In the genomic region with DNA sequence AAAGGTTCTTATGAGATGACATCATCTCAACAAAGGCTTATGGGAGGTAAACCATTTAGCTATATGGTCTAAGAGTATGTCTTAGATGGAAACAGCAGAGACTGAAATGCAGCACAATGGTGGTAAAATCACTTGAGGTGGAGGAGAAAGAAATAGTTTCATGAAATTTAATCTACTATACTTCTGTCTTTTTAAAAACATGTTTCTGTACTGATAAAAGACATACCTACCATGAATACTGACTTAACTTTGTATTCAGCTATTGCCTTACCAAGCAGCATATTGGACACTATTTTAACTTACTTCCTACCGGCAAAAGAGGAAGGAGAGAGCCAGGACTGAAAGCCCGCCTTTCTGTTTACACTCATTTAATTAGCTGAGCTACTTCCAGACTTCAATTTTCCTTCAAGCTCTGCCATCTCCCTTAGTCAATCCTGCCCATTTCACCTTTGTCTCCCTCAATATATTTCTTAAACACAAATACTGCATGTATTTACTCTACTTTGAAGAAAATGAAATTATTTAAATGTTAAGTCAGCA, we compare ENCODE assay signal across 23 mouse cellular contexts. TPM values are rescaled to one million over a fixed set of nuclear protein-coding genes. Genes with fewer than 3 reads are reported as not detected.
DNase-seq lines count a peak whose midpoint lies in the region; TF ChIP-seq lines count a peak whose summit lies in the region.
"Had no signal": no experiment of that assay in that cellular context is flagged by ENCODE, and none has a peak within 500 bp of the region (broad histone marks: within the 10 kb centered on the region; RNA-seq: fewer than 3 reads in every experiment).

No protein-coding gene starts in this region.

- no peak for TF ChIP-seq RAD21 in MEL (IDR thresholded peaks at IDR 0.05; ENCODE audit: low read depth, low read length)

- peak overlapping the region; percentile 56 for H3K9ac ChIP-seq in MEL (ENCODE audit: control insufficient read depth, low read depth, low read length, poor library complexity, severe bottlenecking)
- H3K9ac ChIP-seq: forebrain, embryonic 13.5 days; heart, embryonic 13.5 days; hindbrain, embryonic 12.5 days; hindbrain, embryonic 15.5 days had no signal

- no peak for DNase-seq in gastrocnemius, adult 2 months
- DNase-seq in gastrocnemius, adult 18-20 months (ENCODE audit: low spot score): no peak
- DNase-seq in MEL (ENCODE audit: low read depth, low spot score): peak; percentile 75
- peak; percentile 25 for DNase-seq in splenic B cell, adult 2 months (ENCODE audit: low read depth, low spot score)
- no peak for DNase-seq in cerebellum, adult 18-20 months
- no peak for DNase-seq in cerebellum, postnatal 4 days (ENCODE audit: low spot score in 2 of 2)
- DNase-seq in B cell, adult 2 months: no peak
- DNase-seq: adrenal gland, adult 2 months; adrenal gland, postnatal 14 days; cerebellum, adult 11-12 months; cerebellum, adult 9-10 months; cerebellum, postnatal 25 days; gastrocnemius, postnatal 25 days; heart, adult 2 months; heart, postnatal 14 days; heart, postnatal 4 days had no signal

- no peak overlapping the region for H3K27ac ChIP-seq in gastrocnemius, adult 2 months
- H3K27ac ChIP-seq in MEL (ENCODE audit: control insufficient read depth, low read depth, low read length): peak overlapping the region; percentile 69
- peak overlapping the region; percentile 36; the same call in 1 of the 2 replicates for H3K27ac ChIP-seq in macrophage
- H3K27ac ChIP-seq: forebrain, embryonic 10.5 days; forebrain, embryonic 13.5 days; heart, adult 2 months; heart, embryonic 10.5 days; heart, embryonic 13.5 days; hindbrain, embryonic 12.5 days; hindbrain, embryonic 15.5 days had no signal

- peaks cover 0 to 26% of the 10 kb centered on the region in 2 experiments; a peak in 2 of 4 replicates for H3K36me3 ChIP-seq in MEL (ENCODE audit: control insufficient read depth in 1 of 2, insufficient read depth in 2 of 2, low read length in 2 of 2)
- H3K36me3 ChIP-seq in macrophage (ENCODE audit: inconsistent target): no peaks in the 10 kb centered on the region
- peaks cover 20% of the 10 kb centered on the region for H3K36me3 ChIP-seq in splenic B cell, adult 2 months (ENCODE audit: control insufficient read depth, insufficient read depth, low read length, poor library complexity, severe bottlenecking)
- H3K36me3 ChIP-seq: heart, embryonic 10.5 days; hindbrain, embryonic 12.5 days had no signal

- H3K27me3 ChIP-seq in MEL (ENCODE audit: control insufficient read depth in 1 of 2, insufficient read depth in 2 of 2, low read length in 2 of 2): no peaks in the 10 kb centered on the region
- H3K27me3 ChIP-seq in splenic B cell, adult 2 months (ENCODE audit: control insufficient read depth, insufficient read depth, low read length, poor library complexity, severe bottlenecking): no peaks in the 10 kb centered on the region
- H3K27me3 ChIP-seq: forebrain, embryonic 13.5 days; heart, embryonic 13.5 days; hindbrain, embryonic 12.5 days; hindbrain, embryonic 15.5 days had no signal

- no peaks in the 10 kb centered on the region for H3K79me2 ChIP-seq in MEL (ENCODE audit: control insufficient read depth, insufficient read depth, low read length, poor library complexity)
- H3K79me2 ChIP-seq in macrophage (ENCODE audit: inconsistent target): no peaks in the 10 kb centered on the region

- TF ChIP-seq EP300 in MEL (IDR thresholded peaks at IDR 0.05; ENCODE audit: low read depth in 1 of 2, low read length in 2 of 2): peak in 1 of 2 experiments; percentile 39; a peak in 1 of 4 replicates

- H3K4me1 ChIP-seq in MEL (ENCODE audit: control insufficient read depth in 1 of 2, insufficient read depth in 2 of 2, low read length in 2 of 2): peaks cover 13 to 29% of the 10 kb centered on the region in 2 experiments

- intact Hi-C loops in gastrocnemius, adult 2 months (cut with DNase I): no loop called here

- TF ChIP-seq POLR2A in MEL (IDR thresholded peaks at IDR 0.05; ENCODE audit: control insufficient read depth in 1 of 2, insufficient read depth in 1 of 2, low read depth in 1 of 2, low read length in 2 of 2, poor library complexity in 1 of 2): no peak

- 0 out of 2 replicates have a peak overlapping the region, but pooled peaks have one; percentile 15 for H3K4me3 ChIP-seq in gastrocnemius, adult 2 months
- peak overlapping the region; percentile 48 to 49 for H3K4me3 ChIP-seq in MEL (ENCODE audit: control insufficient read depth in 1 of 2, insufficient read depth in 1 of 2, low read depth in 2 of 2, low read length in 2 of 2)
- H3K4me3 ChIP-seq in macrophage (ENCODE audit: inconsistent target): no peak overlapping the region
- H3K4me3 ChIP-seq: forebrain, embryonic 10.5 days; forebrain, embryonic 13.5 days; heart, adult 2 months; heart, embryonic 10.5 days; heart, embryonic 13.5 days; hindbrain, embryonic 12.5 days; hindbrain, embryonic 15.5 days had no signal

- TF ChIP-seq CTCF in gastrocnemius, adult 2 months (IDR thresholded peaks at IDR 0.05): no peak
- no peak for TF ChIP-seq CTCF in MEL (IDR thresholded peaks at IDR 0.05 in 2 of 3, conservative IDR thresholded peaks at IDR 0.05 in 1 of 3; ENCODE audit: control insufficient read depth in 1 of 3, insufficient read depth in 1 of 3, low read depth in 2 of 3, low read length in 3 of 3, poor library complexity in 1 of 3, severe bottlenecking in 1 of 3)

- H3K9me3 ChIP-seq in MEL (replicated peaks; ENCODE audit: insufficient read depth, low read length): no peaks in the 10 kb centered on the region
- H3K9me3 ChIP-seq: forebrain, embryonic 10.5 days; forebrain, embryonic 13.5 days; heart, embryonic 10.5 days; heart, embryonic 13.5 days; hindbrain, embryonic 12.5 days; hindbrain, embryonic 15.5 days had no signal

- 5% methylated on average over 2 of the region's 2 CpGs for WGBS in macrophage (ENCODE audit: missing documents)

TF ChIP-seq in MEL, 35 proteins besides CTCF, POLR2A, EP300 and RAD21:
- peak; percentile 40; the same call in 1 of the 2 replicates for TF ChIP-seq SIN3A (IDR thresholded peaks at IDR 0.05; ENCODE audit: low read length)
- TF ChIP-seq ZKSCAN1 (IDR thresholded peaks at IDR 0.05; ENCODE audit: low read depth, low read length): no peak
- no peak for TF ChIP-seq RCOR1 (IDR thresholded peaks at IDR 0.05; ENCODE audit: low read depth, low read length)
- no peak for TF ChIP-seq KAT2A (conservative IDR thresholded peaks at IDR 0.05; ENCODE audit: low read depth, low read length)
- no peak for TF ChIP-seq MAFK (IDR thresholded peaks at IDR 0.05; ENCODE audit: borderline replicate concordance, low read depth, low read length)
- no peak for TF ChIP-seq ZNF384 (IDR thresholded peaks at IDR 0.05; ENCODE audit: low read depth, low read length)
- TF ChIP-seq POLR2AphosphoS5 (IDR thresholded peaks at IDR 0.05; ENCODE audit: borderline replicate concordance, low read depth, low read length): no peak
- 0 out of 2 replicates have a peak, but pooled peaks have one; percentile 6 for TF ChIP-seq TAL1 (IDR thresholded peaks at IDR 0.05; ENCODE audit: low read length)
- peak; percentile 26; the same call in 1 of the 2 replicates for TF ChIP-seq GATA1 (IDR thresholded peaks at IDR 0.05; ENCODE audit: low read depth, low read length)
- TF ChIP-seq UBTF (IDR thresholded peaks at IDR 0.05; ENCODE audit: borderline replicate concordance, insufficient read depth, low read depth, low read length): no peak
- TF ChIP-seq MAX (IDR thresholded peaks at IDR 0.05; ENCODE audit: low read length): peak; percentile 3; the same call in 1 of the 2 replicates
- TF ChIP-seq MEF2A (IDR thresholded peaks at IDR 0.05; ENCODE audit: extremely low read depth, insufficient replicate concordance, low read depth, low read length, poor library complexity, severe bottlenecking): no peak
- TF ChIP-seq MAZ (IDR thresholded peaks at IDR 0.05; ENCODE audit: low read depth, low read length): no peak

RNA-seq across cellular contexts. Expression of gene Angptl1, which starts 21.4 kb away (rescaled TPM):
- 10 to 100 TPM in 1 of 2 experiments, 1 to 10 TPM in 1; 8.1 to 14.2 TPM for total RNA-seq in gastrocnemius, adult 2 months (2021)
- 1 to 10 TPM; 5.4 to 6.3 TPM for total RNA-seq in gastrocnemius, adult 18-20 months (2021)
- not detected in 2 replicates for total RNA-seq in MEL (2012; rRNA removed)
- polyA plus RNA-seq in MEL (2012; ENCODE audit: insufficient read depth in 1 of 2, insufficient read length in 2 of 2, low read depth in 1 of 2, low replicate concordance in 2 of 2, missing spikeins in 1 of 2): under 1 TPM in 1 of 2 experiments, not detected in 1; 0.07 TPM
- total RNA-seq in macrophage (2018; cell fraction: chromatin; rRNA removed): 1 to 10 TPM in 1 of 26 experiments, not detected in 25; 2.5 TPM
- total RNA-seq in macrophage (2018; cell fraction: cytosol; rRNA removed): not detected
- total RNA-seq in macrophage (2018; cell fraction: nucleus; rRNA removed): under 1 TPM in 1 of 26 experiments, not detected in 25; 0.23 TPM
- not detected in 3 replicates for polyA plus RNA-seq in macrophage (2018)

Comparison
In these comparisons a context has a peak if more than half of its experiments do, and no peak if none do; other contexts are left out.
1. DNase-seq: peak in MEL (single experiment) and splenic B cell, adult 2 months (single experiment); none in gastrocnemius, adult 2 months (single experiment), gastrocnemius, adult 18-20 months (single experiment), cerebellum, adult 18-20 months (0 of 2), cerebellum, postnatal 4 days (0 of 2) and B cell, adult 2 months (0 of 2).